Mouse (Mus musculus): ENCODE data around the gene Gm15294.

GRCm38 (mm10) chrX:141875135-141875534 is at the start of gene Gm15294:
- TF ChIP-seq POLR2A (IDR thresholded peaks at IDR 0.05; ENCODE audit: borderline replicate concordance, insufficient read depth, low read length) (no peak), CTCF (IDR thresholded peaks at IDR 0.05; ENCODE audit: borderline replicate concordance, insufficient read depth, low read depth, low read length) (no peak)
